Mouse (Mus musculus) C2C12 (cell line): ENCODE measurements around the gene Lactb. TPM values are rescaled to one million over a fixed set of nuclear protein-coding genes. Genes with fewer than 3 reads are reported as not detected.

Source experiments
- H3K27me3 ChIP-seq: one replicate; pipeline ENCODE4 v1.6.1; 2011; ENCODE audit not compliant: control insufficient read depth, insufficient read depth, insufficient read length
- H3K36me3 ChIP-seq: one replicate; pipeline ENCODE4 v1.6.1; 2011; ENCODE audit not compliant: control insufficient read depth, insufficient read depth
- H3K4me3 ChIP-seq: one replicate; pipeline ENCODE4 v1.5.1; 2011; ENCODE audit warnings: mild to moderate bottlenecking, control low read depth; ENCODE audit not compliant: poor library complexity, insufficient read depth, severe bottlenecking
- H3K79me2 ChIP-seq: one replicate; pipeline ENCODE4 v1.6.1; 2011; ENCODE audit not compliant: control insufficient read depth, insufficient read depth
- H3K79me3 ChIP-seq: one replicate; pipeline ENCODE4 v1.6.1; 2011; ENCODE audit warnings: low read depth, control low read depth
- H3ac ChIP-seq: one replicate; pipeline ENCODE3; 2011; ENCODE audit warnings: low read depth; ENCODE audit not compliant: control insufficient read depth, insufficient read length
- CEBPB ChIP-seq: IDR thresholded peaks from one replicate; pipeline ENCODE4 v1.6.1; 2011; ENCODE audit warnings: low read depth, mild to moderate bottlenecking, control low read depth, moderate library complexity
- CTCF ChIP-seq: IDR thresholded peaks from one replicate; pipeline ENCODE4 v1.5.1; 2011; ENCODE audit not compliant: control insufficient read depth, insufficient read depth, insufficient read length
- FOSL1 ChIP-seq: IDR thresholded peaks from one replicate; pipeline ENCODE4 v1.8.0; 2011; ENCODE audit warnings: mild to moderate bottlenecking, low read length; ENCODE audit not compliant: poor library complexity, insufficient read depth, severe bottlenecking
- MAX ChIP-seq: IDR thresholded peaks from one replicate; pipeline ENCODE4 v1.6.1; 2011; ENCODE audit warnings: mild to moderate bottlenecking, control low read depth
- MYOD1 ChIP-seq: IDR thresholded peaks from one replicate; pipeline ENCODE4 v1.6.1; 2011; ENCODE audit warnings: low read depth; ENCODE audit not compliant: control insufficient read depth, insufficient read length
- MYOG ChIP-seq: IDR thresholded peaks from one replicate; pipeline ENCODE4 v1.6.1; 2011; ENCODE audit not compliant: control insufficient read depth, insufficient read length; ENCODE audit errors: extremely low read depth
- USF1 ChIP-seq: IDR thresholded peaks from one replicate; pipeline ENCODE4 v1.6.1; 2011; ENCODE audit warnings: low read depth, mild to moderate bottlenecking, control low read depth, moderate library complexity
- polyA plus RNA-seq: library from polyadenylated mRNA; unstranded; fragments of >200 nt; fragmentation: generic; extraction: Trizol; gene quantifications from one replicate; pipeline ENCODE4 v1.2.1, GENCODE M21; 2012; ENCODE audit warnings: missing spikeins

Gene Lactb
- polyA plus RNA-seq, 1 experiment: 7.5 TPM

DNA sequence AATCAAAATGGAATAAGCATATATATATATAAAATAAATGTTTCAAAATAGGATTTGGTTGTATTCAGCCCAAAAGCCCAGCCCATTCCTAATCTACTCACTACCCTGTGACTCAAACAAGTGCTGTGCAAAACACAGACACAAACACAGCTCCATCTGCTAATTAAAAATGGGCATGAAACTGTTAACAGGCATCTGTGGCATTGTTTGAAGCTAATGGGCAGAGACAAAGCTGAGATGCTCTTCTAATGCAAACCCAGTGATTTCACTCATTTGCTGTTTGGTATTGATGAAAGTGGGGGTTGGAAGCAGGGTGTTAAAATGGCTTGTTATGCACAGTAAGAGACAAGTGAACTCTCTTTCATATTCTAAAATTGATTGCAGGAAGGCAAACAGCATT, 63.0 kb downstream of the Lactb start:
- H3ac ChIP-seq: no peak overlapping the region
- no peaks in the 10 kb centered on the region for H3K27me3 ChIP-seq
- peaks cover 61% of the 10 kb centered on the region for H3K79me2 ChIP-seq
- no peaks in the 10 kb centered on the region for H3K36me3 ChIP-seq
- H3K79me3 ChIP-seq: peaks cover 8% of the 10 kb centered on the region
- H3K4me3 ChIP-seq: no peak overlapping the region
- TF ChIP-seq MYOG (no peak), MAX (no peak), MYOD1 (no peak), USF1 (no peak), CTCF (no peak), FOSL1 (no peak), CEBPB (no peak)

DNA sequence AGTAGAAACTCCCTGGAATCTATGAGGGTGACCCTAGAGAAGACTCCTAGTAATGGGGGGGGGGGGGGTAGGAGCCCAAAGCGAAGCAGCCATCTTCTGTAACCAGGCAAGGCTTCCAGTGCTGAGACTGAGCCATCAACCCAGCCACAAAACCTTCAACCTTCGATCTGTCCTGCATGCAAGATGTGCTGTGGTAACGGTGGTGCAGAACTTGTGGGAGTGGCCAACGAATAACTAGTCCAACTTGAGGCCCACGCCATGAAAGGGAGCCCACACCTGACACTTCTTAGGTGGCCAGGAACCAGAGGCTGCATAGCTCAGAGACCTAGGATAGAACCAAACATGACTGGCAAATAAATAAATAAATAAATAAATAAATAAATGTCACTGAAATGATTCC, 64.6 kb downstream of the Lactb start:
- H3K4me3 ChIP-seq: no peak overlapping the region
- peaks cover 56% of the 10 kb centered on the region for H3K79me2 ChIP-seq
- H3K27me3 ChIP-seq: no peaks in the 10 kb centered on the region
- no peaks in the 10 kb centered on the region for H3K36me3 ChIP-seq
- peaks cover 6% of the 10 kb centered on the region for H3K79me3 ChIP-seq
- TF ChIP-seq CEBPB (no peak), MYOD1 (no peak), USF1 (no peak), CTCF (no peak)
- H3ac ChIP-seq: no peak overlapping the region

DNA sequence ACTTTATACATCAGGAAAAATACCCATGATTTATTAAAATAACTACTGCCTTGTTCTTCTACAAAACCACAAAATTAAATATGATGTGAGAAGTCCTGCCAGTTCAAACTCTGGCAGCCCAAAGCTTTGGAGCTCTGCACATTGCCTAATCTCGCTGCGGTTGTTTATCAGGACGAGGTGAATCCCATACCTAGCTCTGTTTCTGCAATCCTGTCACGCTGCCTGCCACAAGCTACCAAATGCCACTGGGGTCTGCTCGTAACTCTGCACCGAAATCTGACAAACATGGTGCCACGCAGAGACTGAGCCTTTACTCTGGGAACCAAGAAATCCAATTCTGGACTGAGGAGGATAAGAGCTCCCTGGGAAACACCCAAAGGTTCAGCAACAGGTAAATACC, 65.4 kb downstream of the Lactb start:
- no peak for TF ChIP-seq CEBPB
- no peak for TF ChIP-seq MYOD1
- no peak for TF ChIP-seq MAX
- no peak for TF ChIP-seq USF1
- no peak for TF ChIP-seq CTCF
- no peak for TF ChIP-seq MYOG
- no peak for TF ChIP-seq FOSL1
- Histone ChIP-seq H3ac (no peak overlapping the region), H3K36me3 (no peaks in the 10 kb centered on the region), H3K27me3 (no peaks in the 10 kb centered on the region), H3K4me3 (no peak overlapping the region), H3K79me3 (peaks cover 5% of the 10 kb centered on the region), H3K79me2 (peaks cover 48% of the 10 kb centered on the region)

DNA sequence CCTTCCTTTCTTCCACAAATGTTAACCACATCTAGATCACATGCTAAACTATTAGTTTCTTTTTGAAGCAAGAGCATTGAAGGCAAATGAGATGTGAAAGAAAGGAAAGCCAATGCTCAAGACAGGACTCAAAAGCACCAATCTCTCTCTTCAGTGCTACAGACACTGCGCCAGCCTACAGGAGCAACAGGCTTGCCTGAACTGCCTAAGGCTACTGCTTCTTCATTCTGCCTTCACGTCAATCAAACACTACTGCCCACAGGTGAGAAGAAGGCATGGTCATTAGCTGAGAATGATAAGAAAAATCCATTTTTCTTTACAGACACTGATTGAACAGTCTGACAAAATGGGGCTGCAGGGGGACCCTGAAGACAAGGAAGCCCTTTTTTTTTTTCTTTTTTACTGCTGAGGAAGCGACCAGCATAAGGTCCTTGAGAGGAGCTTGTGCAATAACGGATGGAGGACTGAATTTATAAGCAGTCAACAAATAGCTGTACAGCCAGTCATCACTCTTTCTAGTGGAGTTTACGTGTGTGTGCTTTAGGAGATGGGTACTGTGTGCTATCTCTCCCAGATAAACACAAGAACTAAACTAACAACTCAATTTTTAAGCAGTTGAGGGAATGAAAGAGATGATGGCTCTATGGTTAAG, 67.4 kb downstream of the Lactb start:
- no peaks in the 10 kb centered on the region for H3K36me3 ChIP-seq

DNA sequence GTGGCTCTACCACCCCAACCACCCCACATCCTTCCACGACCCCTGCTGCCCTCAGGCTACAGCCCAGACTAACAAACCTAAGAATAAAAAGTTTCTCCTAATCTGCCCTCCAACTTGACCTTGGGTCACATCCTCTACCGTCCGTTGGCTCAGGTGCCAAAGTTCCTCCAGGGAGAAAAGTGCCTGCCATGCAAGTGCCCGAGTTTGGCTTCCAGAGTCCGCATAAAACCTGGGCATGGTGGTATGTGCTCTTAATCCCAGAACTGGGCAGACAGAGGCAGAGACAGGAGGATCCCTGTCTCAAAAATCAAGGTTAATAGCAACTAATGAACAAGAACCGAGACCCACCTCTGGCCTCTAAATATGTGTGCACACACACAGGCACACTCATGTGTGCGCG, 68.2 kb downstream of the Lactb start:
- H3ac ChIP-seq: no peak overlapping the region
- no peaks in the 10 kb centered on the region for H3K36me3 ChIP-seq
- no peak overlapping the region for H3K4me3 ChIP-seq
- H3K79me2 ChIP-seq: peaks cover 34% of the 10 kb centered on the region
- TF ChIP-seq MYOG: no peak
- no peak for TF ChIP-seq USF1
- no peak for TF ChIP-seq CTCF
- no peak for TF ChIP-seq CEBPB
- TF ChIP-seq MAX: no peak
- no peak for TF ChIP-seq MYOD1
- H3K27me3 ChIP-seq: no peaks in the 10 kb centered on the region
- peaks cover 1% of the 10 kb centered on the region for H3K79me3 ChIP-seq

More for the DNA sequence above, 67.4 kb downstream of the Lactb start:
- Histone ChIP-seq H3K79me2 (peaks cover 37% of the 10 kb centered on the region), H3ac (no peak overlapping the region), H3K4me3 (no peak overlapping the region), H3K27me3 (no peaks in the 10 kb centered on the region), H3K79me3 (peaks cover 2% of the 10 kb centered on the region)
- TF ChIP-seq CEBPB (no peak), MYOG (no peak)

DNA sequence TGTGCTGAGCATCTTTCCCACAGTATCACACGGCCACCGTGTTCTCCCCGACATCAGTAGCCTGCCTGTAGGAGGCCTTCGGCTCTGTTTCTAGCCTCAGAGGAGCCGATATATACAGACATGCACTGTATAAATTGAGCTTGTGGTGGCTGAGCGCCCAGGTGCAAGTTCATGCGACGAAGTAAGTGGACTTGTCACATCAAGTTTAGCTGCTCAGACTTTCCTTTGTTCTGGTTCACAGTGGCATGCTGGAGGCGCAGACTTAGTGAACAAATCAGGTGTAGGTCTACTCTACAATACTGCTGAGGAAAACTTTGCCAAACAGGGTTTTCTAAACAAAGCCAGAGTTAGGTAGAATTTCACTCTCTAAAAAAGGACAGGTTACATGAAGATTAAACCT, 69.3 kb downstream of the Lactb start:
- H3K27me3 ChIP-seq: no peaks in the 10 kb centered on the region
- H3ac ChIP-seq: no peak overlapping the region
- no peaks in the 10 kb centered on the region for H3K36me3 ChIP-seq
- no peak overlapping the region for H3K4me3 ChIP-seq
- TF ChIP-seq CEBPB (no peak), FOSL1 (no peak), CTCF (no peak), MAX (no peak), MYOG (no peak), MYOD1 (no peak), USF1 (no peak)
- peaks cover 1% of the 10 kb centered on the region for H3K79me3 ChIP-seq
- peaks cover 22% of the 10 kb centered on the region for H3K79me2 ChIP-seq

Other genes with a start within 250 kb of the Lactb start
- 3.2 TPM for gene Aph1b, start 180.0 kb downstream of the Lactb start, polyA plus RNA-seq
- not detected for gene Gm10647, start 178.4 kb downstream of the Lactb start, polyA plus RNA-seq
- 0.49 TPM for gene Aph1c, start 140.8 kb downstream of the Lactb start, polyA plus RNA-seq
- 4.1 TPM for gene Rab8b, start 55.8 kb downstream of the Lactb start, polyA plus RNA-seq
- 1,028 TPM for gene Rps27l, start 29.4 kb downstream of the Lactb start, polyA plus RNA-seq
- 1,080 TPM for gene Tpm1, start 73.9 kb upstream of the Lactb start, polyA plus RNA-seq